Mouse (Mus musculus): ENCODE data around the gene Dock1. TPM values are rescaled to one million over a fixed set of nuclear protein-coding genes. Genes with fewer than 3 reads are reported as not detected.

Gene Dock1
- polyA plus RNA-seq, 1 experiment from 2014 or later: 29.0 TPM

GRCm38 (mm10) chr7:135002891-135003290 lies 332.4 kb downstream of the Dock1 start:
- peaks cover 4% of the 10 kb centered on the region; the same call in 1 of the 2 replicates for H3K36me3 ChIP-seq
- no peak overlapping the region for H3K9ac ChIP-seq
- H3K9me3 ChIP-seq: no peaks in the 10 kb centered on the region
- H3K4me2 ChIP-seq: no peak overlapping the region
- 87% methylated on average over 9 of the region's 9 CpGs for WGBS
- H3K27me3 ChIP-seq (replicated peaks): no peaks in the 10 kb centered on the region
- H3K4me3 ChIP-seq (replicated peaks): no peak overlapping the region
- no peak overlapping the region for H3K27ac ChIP-seq
- no peaks in the 10 kb centered on the region for H3K4me1 ChIP-seq
- ATAC-seq (ENCODE audit: insufficient read depth, low FRiP score, low read depth): no peak

- ATAC-seq (ENCODE audit: insufficient read depth, low FRiP score, low read depth): no peak
- Histone ChIP-seq H3K9me3 (no peaks in the 10 kb centered on the region), H3K9ac (no peak overlapping the region), H3K27me3 (replicated peaks) (no peaks in the 10 kb centered on the region), H3K27ac (no peak overlapping the region), H3K36me3 (no peaks in the 10 kb centered on the region), H3K4me2 (no peak overlapping the region), H3K4me3 (replicated peaks) (no peak overlapping the region), H3K4me1 (no peaks in the 10 kb centered on the region)
- WGBS: 60% methylated on average over 7 of the region's 7 CpGs
These were observed 335.6 kb downstream of the Dock1 start for GRCm38 (mm10) chr7:135005964-135006560.

GRCm38 (mm10) chr7:135008021-135008420 lies 337.6 kb downstream of the Dock1 start:
- Histone ChIP-seq H3K9me3 (no peaks in the 10 kb centered on the region), H3K4me3 (replicated peaks) (no peak overlapping the region), H3K36me3 (no peaks in the 10 kb centered on the region), H3K9ac (no peak overlapping the region), H3K4me2 (no peak overlapping the region), H3K27ac (no peak overlapping the region), H3K4me1 (no peaks in the 10 kb centered on the region), H3K27me3 (replicated peaks) (no peaks in the 10 kb centered on the region)
- no peak for ATAC-seq (ENCODE audit: insufficient read depth, low FRiP score, low read depth)
- 94% methylated on average over 2 of the region's 2 CpGs for WGBS

GRCm38 (mm10) chr7:135010997-135011396 lies 340.5 kb downstream of the Dock1 start:
- H3K9ac ChIP-seq: no peak overlapping the region
- no peak overlapping the region for H3K27ac ChIP-seq
- no peak overlapping the region for H3K4me2 ChIP-seq
- H3K36me3 ChIP-seq: no peaks in the 10 kb centered on the region
- H3K4me3 ChIP-seq (replicated peaks): no peak overlapping the region
- no peaks in the 10 kb centered on the region for H3K9me3 ChIP-seq
- H3K27me3 ChIP-seq (replicated peaks): no peaks in the 10 kb centered on the region
- ATAC-seq (ENCODE audit: insufficient read depth, low FRiP score, low read depth): no peak
- H3K4me1 ChIP-seq: no peaks in the 10 kb centered on the region
- 90% methylated on average over 2 of the region's 2 CpGs for WGBS

- H3K27me3 ChIP-seq (replicated peaks): no peaks in the 10 kb centered on the region
- 0 out of 2 replicates have a peak, but pooled peaks cover 5% of the 10 kb centered on the region for H3K4me1 ChIP-seq
- H3K4me2 ChIP-seq: no peak overlapping the region
- H3K4me3 ChIP-seq (replicated peaks): no peak overlapping the region
- no peak overlapping the region for H3K9ac ChIP-seq
- no peaks in the 10 kb centered on the region for H3K9me3 ChIP-seq
- no peak overlapping the region for H3K27ac ChIP-seq
- no peaks in the 10 kb centered on the region for H3K36me3 ChIP-seq
- no peak for ATAC-seq (ENCODE audit: insufficient read depth, low FRiP score, low read depth)
- WGBS: 65% methylated on average over 1 of the region's 1 CpGs
These were observed 347.1 kb downstream of the Dock1 start for GRCm38 (mm10) chr7:135017531-135017930.

- no peak overlapping the region for H3K4me3 ChIP-seq (replicated peaks)
- H3K4me1 ChIP-seq: 0 out of 2 replicates have a peak, but pooled peaks cover 5% of the 10 kb centered on the region
- no peaks in the 10 kb centered on the region for H3K27me3 ChIP-seq (replicated peaks)
- no peak for ATAC-seq (ENCODE audit: insufficient read depth, low FRiP score, low read depth)
- no peak overlapping the region for H3K4me2 ChIP-seq
- no peaks in the 10 kb centered on the region for H3K9me3 ChIP-seq
- 74% methylated on average over 7 of the region's 7 CpGs for WGBS
- no peak overlapping the region for H3K27ac ChIP-seq
- H3K36me3 ChIP-seq: no peaks in the 10 kb centered on the region
- no peak overlapping the region for H3K9ac ChIP-seq
These were observed 350.3 kb downstream of the Dock1 start for GRCm38 (mm10) chr7:135020762-135021161.

GRCm38 (mm10) chr7:135021544-135022100 lies 351.2 kb downstream of the Dock1 start:
- Histone ChIP-seq H3K4me2 (no peak overlapping the region), H3K4me3 (replicated peaks) (no peak overlapping the region), H3K27ac (no peak overlapping the region), H3K27me3 (replicated peaks) (no peaks in the 10 kb centered on the region), H3K9ac (no peak overlapping the region), H3K36me3 (no peaks in the 10 kb centered on the region), H3K9me3 (no peaks in the 10 kb centered on the region), H3K4me1 (0 out of 2 replicates have a peak, but pooled peaks cover 5% of the 10 kb centered on the region)
- ATAC-seq (ENCODE audit: insufficient read depth, low FRiP score, low read depth): no peak
- 70% methylated on average over 9 of the region's 9 CpGs for WGBS

- no peak for ATAC-seq (ENCODE audit: insufficient read depth, low FRiP score, low read depth)
- Histone ChIP-seq H3K27ac (no peak overlapping the region), H3K4me2 (no peak overlapping the region), H3K27me3 (replicated peaks) (no peaks in the 10 kb centered on the region), H3K9me3 (no peaks in the 10 kb centered on the region), H3K36me3 (no peaks in the 10 kb centered on the region), H3K4me1 (0 out of 2 replicates have a peak, but pooled peaks cover 5% of the 10 kb centered on the region), H3K9ac (no peak overlapping the region), H3K4me3 (replicated peaks) (no peak overlapping the region)
- 71% methylated on average over 5 of the region's 5 CpGs for WGBS
These were observed 354.1 kb downstream of the Dock1 start for GRCm38 (mm10) chr7:135024531-135024930.

- Histone ChIP-seq H3K9me3 (no peaks in the 10 kb centered on the region), H3K9ac (no peak overlapping the region), H3K27me3 (replicated peaks) (no peaks in the 10 kb centered on the region), H3K27ac (no peak overlapping the region), H3K4me2 (no peak overlapping the region), H3K4me3 (replicated peaks) (no peak overlapping the region), H3K4me1 (no peaks in the 10 kb centered on the region), H3K36me3 (no peaks in the 10 kb centered on the region)
- no peak for ATAC-seq (ENCODE audit: insufficient read depth, low FRiP score, low read depth)
- WGBS: 85% methylated on average over 2 of the region's 2 CpGs
These were observed 358.3 kb downstream of the Dock1 start for GRCm38 (mm10) chr7:135028716-135029115.

- Histone ChIP-seq H3K27me3 (replicated peaks) (no peaks in the 10 kb centered on the region), H3K9me3 (no peaks in the 10 kb centered on the region), H3K9ac (no peak overlapping the region), H3K36me3 (no peaks in the 10 kb centered on the region), H3K27ac (no peak overlapping the region), H3K4me2 (no peak overlapping the region), H3K4me1 (no peaks in the 10 kb centered on the region), H3K4me3 (replicated peaks) (no peak overlapping the region)
- no peak for ATAC-seq (ENCODE audit: insufficient read depth, low FRiP score, low read depth)
- 47% methylated on average over 3 of the region's 3 CpGs for WGBS
These were observed 358.7 kb downstream of the Dock1 start for GRCm38 (mm10) chr7:135029136-135029535.

GRCm38 (mm10) chr7:135031466-135031865 lies 361.0 kb downstream of the Dock1 start:
- H3K27ac ChIP-seq: no peak overlapping the region
- WGBS: 66% methylated on average over 3 of the region's 3 CpGs
- no peaks in the 10 kb centered on the region for H3K4me1 ChIP-seq
- H3K27me3 ChIP-seq (replicated peaks): no peaks in the 10 kb centered on the region
- ATAC-seq (ENCODE audit: insufficient read depth, low FRiP score, low read depth): no peak
- no peak overlapping the region for H3K4me2 ChIP-seq
- no peaks in the 10 kb centered on the region for H3K36me3 ChIP-seq
- H3K9me3 ChIP-seq: no peaks in the 10 kb centered on the region
- H3K9ac ChIP-seq: no peak overlapping the region
- no peak overlapping the region for H3K4me3 ChIP-seq (replicated peaks)

GRCm38 (mm10) chr7:135034811-135035210 lies 364.4 kb downstream of the Dock1 start:
- Histone ChIP-seq H3K4me2 (no peak overlapping the region), H3K27me3 (replicated peaks) (no peaks in the 10 kb centered on the region), H3K4me3 (replicated peaks) (no peak overlapping the region), H3K27ac (no peak overlapping the region), H3K9ac (no peak overlapping the region), H3K9me3 (no peaks in the 10 kb centered on the region), H3K36me3 (no peaks in the 10 kb centered on the region), H3K4me1 (no peaks in the 10 kb centered on the region)
- ATAC-seq (ENCODE audit: insufficient read depth, low FRiP score, low read depth): no peak
- WGBS: 64% methylated on average over 5 of the region's 5 CpGs

Measured in stomach, embryonic 15.5 days (tissue).